Mouse (Mus musculus): ENCODE data around the gene Epb41l2.

GRCm38 (mm10) chr10:25461832-25462231 lies 102.2 kb downstream of the Epb41l2 start:
- TF ChIP-seq POLR2A (IDR thresholded peaks at IDR 0.05; ENCODE audit: extremely low read depth, insufficient read depth, low read length) (no peak), CTCF (IDR thresholded peaks at IDR 0.05; ENCODE audit: low read depth, low read length) (no peak)
